In genomic region chr11:49923539-49923938, GRCm38 (mm10) we compare ENCODE assay signal across 23 mouse cellular contexts. TPM values are rescaled to one million over a fixed set of nuclear protein-coding genes. Genes with fewer than 3 reads are reported as not detected.
A peak's percentile ranks its signal among the peaks of the same experiment; 100 is the strongest.
DNase-seq lines count a peak whose midpoint lies in the region; ATAC-seq and TF ChIP-seq lines count a peak whose summit lies in the region.
"Had no signal": no experiment of that assay in that cellular context is flagged by ENCODE, and none has a peak within 500 bp of the region (broad histone marks: within the 10 kb centered on the region; RNA-seq: fewer than 3 reads in every experiment).

No protein-coding gene starts in this region.

- H3K9ac ChIP-seq in heart, adult 2 months (ENCODE audit: low read depth, low read length): no peak overlapping the region
- no peak overlapping the region for H3K9ac ChIP-seq in limb, embryonic 11.5 days (ENCODE audit: low read length)
- H3K9ac ChIP-seq: embryonic facial prominence, embryonic 13.5 days; embryonic facial prominence, embryonic 15.5 days; forebrain, embryonic 13.5 days; forebrain, embryonic 15.5 days; forebrain, postnatal 0 days had no signal

- no peaks in the 10 kb centered on the region for H3K79me2 ChIP-seq in heart, adult 2 months (replicated peaks; ENCODE audit: control insufficient read depth, insufficient read depth, low read length)

- TF ChIP-seq POLR2A in heart, adult 2 months (IDR thresholded peaks at IDR 0.05; ENCODE audit: insufficient read depth, low read depth, low read length): no peak

- ATAC-seq in limb, embryonic 11.5 days (ENCODE audit: insufficient number of reproducible peaks, low FRiP score, low TSS enrichment, low read depth): no peak
- ATAC-seq in erythroid progenitor cell, adult 5-6 weeks (replicated peaks; ENCODE audit: low FRiP score, poor library complexity, severe bottlenecking): no peak
- ATAC-seq: forebrain, embryonic 13.5 days; forebrain, embryonic 15.5 days; forebrain, postnatal 0 days had no signal

- DNase-seq in embryo, embryonic 10.5 days (ENCODE audit: low spot score): peak; percentile 44
- no peak for DNase-seq in embryo, embryonic 10 days (ENCODE audit: low spot score)
- DNase-seq in heart, adult 11 months: peak; percentile 37
- DNase-seq in heart, adult 2 months: no peak
- peak; percentile 57 for DNase-seq in forelimb bud, embryonic 11.5 days (ENCODE audit: low read depth, low spot score)
- DNase-seq in limb, embryonic 11.5 days (ENCODE audit: low spot score): peak; percentile 43
- no peak for DNase-seq in spleen, postnatal 10 days (ENCODE audit: low spot score in 2 of 2)
- DNase-seq: adrenal gland, adult 2 months; adrenal gland, postnatal 14 days; adrenal gland, postnatal 36 days; B cell, adult 2 months; cerebellum, adult 18-20 months; cerebellum, adult 8-10 months; cerebellum, adult 9-11 months; cerebellum, postnatal 14 days; cerebellum, postnatal 36 days; forebrain, postnatal 0 days had no signal

- 91% methylated on average over 9 of the region's 9 CpGs for WGBS in heart, adult 2 months
- 41% methylated on average over 9 of the region's 9 CpGs for WGBS in limb, embryonic 11.5 days

- intact Hi-C loops in heart, adult 2 months (cut with DNase I): no loop called here

- no peak for TF ChIP-seq CTCF in heart, adult 2 months (IDR thresholded peaks at IDR 0.05)

- no peaks in the 10 kb centered on the region for H3K36me3 ChIP-seq in heart, adult 2 months (ENCODE audit: control insufficient read depth, insufficient read depth, low read length)
- no peaks in the 10 kb centered on the region for H3K36me3 ChIP-seq in limb, embryonic 11.5 days (ENCODE audit: control insufficient read depth, insufficient read depth, low read length)
- H3K36me3 ChIP-seq: embryonic facial prominence, embryonic 13.5 days; embryonic facial prominence, embryonic 15.5 days; forebrain, embryonic 15.5 days had no signal

- H3K4me3 ChIP-seq in heart, adult 2 months: no peak overlapping the region
- no peak overlapping the region for H3K4me3 ChIP-seq in limb, embryonic 11.5 days (ENCODE audit: low read depth, low read length)
- H3K4me3 ChIP-seq: embryonic facial prominence, embryonic 13.5 days; embryonic facial prominence, embryonic 15.5 days; erythroblast, embryonic 14.5 days; forebrain, embryonic 13.5 days; forebrain, embryonic 15.5 days had no signal

- H3K4me2 ChIP-seq in limb, embryonic 11.5 days (ENCODE audit: low read depth, severe bottlenecking): no peak overlapping the region
- H3K4me2 ChIP-seq: embryonic facial prominence, embryonic 13.5 days; embryonic facial prominence, embryonic 15.5 days; forebrain, embryonic 13.5 days; forebrain, embryonic 15.5 days had no signal

- no peaks in the 10 kb centered on the region for H3K4me1 ChIP-seq in heart, adult 2 months (ENCODE audit: control insufficient read depth, insufficient read depth, low read length)
- H3K4me1 ChIP-seq in limb, embryonic 11.5 days (ENCODE audit: control insufficient read depth, insufficient read depth, low read length): peaks cover 9% of the 10 kb centered on the region

- no peak overlapping the region for H3K27ac ChIP-seq in heart, adult 2 months
- no peak overlapping the region for H3K27ac ChIP-seq in limb, embryonic 11.5 days (replicated peaks; ENCODE audit: low read depth, low read length)
- H3K27ac ChIP-seq: embryonic facial prominence, embryonic 13.5 days; embryonic facial prominence, embryonic 15.5 days; forebrain, embryonic 13.5 days; forebrain, embryonic 15.5 days had no signal

- no peak for TF ChIP-seq EP300 in heart, adult 2 months (IDR thresholded peaks at IDR 0.05; ENCODE audit: insufficient read depth, low read depth, low read length)

- no peaks in the 10 kb centered on the region for H3K9me3 ChIP-seq in limb, embryonic 11.5 days (ENCODE audit: control insufficient read depth, low read length)
- H3K9me3 ChIP-seq: embryonic facial prominence, embryonic 13.5 days; embryonic facial prominence, embryonic 15.5 days; forebrain, embryonic 13.5 days; forebrain, embryonic 15.5 days had no signal

- H3K27me3 ChIP-seq in heart, adult 2 months (ENCODE audit: control insufficient read depth, insufficient read depth, low read length): no peaks in the 10 kb centered on the region
- H3K27me3 ChIP-seq in limb, embryonic 11.5 days (ENCODE audit: control insufficient read depth, insufficient read depth, low read length): no peaks in the 10 kb centered on the region
- H3K27me3 ChIP-seq: embryonic facial prominence, embryonic 13.5 days; forebrain, embryonic 13.5 days; forebrain, embryonic 15.5 days had no signal

RNA-seq across cellular contexts. Expression of gene Rasgef1c, which starts 21.9 kb away (rescaled TPM):
- total RNA-seq in heart, adult 2 months (2021): under 1 TPM; 0.42 to 0.57 TPM
- polyA plus RNA-seq in heart, adult 2 months (2012; rRNA removed): 0.53 and 0.67 TPM in 2 replicates
- 0.32 TPM in 1 of 2 replicates, not detected in the other for polyA plus RNA-seq in limb, embryonic 11.5 days (2014; fragmentation: Nextera tagmentation; extraction: Ambion mirVana)
- not detected in 2 replicates for total RNA-seq in erythroid progenitor cell, adult 5-6 weeks (2015; ENCODE audit: low replicate concordance)
- total RNA-seq in erythroid progenitor cell, adult 5-6 weeks (2017; ENCODE audit: low replicate concordance): 0.64 TPM in 1 of 2 replicates, not detected in the other
- polyA plus RNA-seq: erythroblast, embryonic 14.5 days had no signal

Comparison
In these comparisons a context has a peak if more than half of its experiments do, and no peak if none do; other contexts are left out.
1. DNase-seq: peak in embryo, embryonic 10.5 days (single experiment), heart, adult 11 months (single experiment), forelimb bud, embryonic 11.5 days (single experiment) and limb, embryonic 11.5 days (single experiment); none in embryo, embryonic 10 days (single experiment), heart, adult 2 months (0 of 2) and spleen, postnatal 10 days (0 of 2).